Mouse (Mus musculus): ENCODE results near the gene Itsn1.
A peak's percentile ranks its signal among the peaks of the same experiment; 100 is the strongest.

The Itsn1 gene

GRCm38 (mm10) chr16:91732816-91733215, 3.7 kb downstream of the Itsn1 start:
- no peak for DNase-seq

- DNase-seq: no peak
Measured at GRCm38 (mm10) chr16:91734771-91735170, 5.7 kb downstream of the Itsn1 start.

GRCm38 (mm10) chr16:91736046-91736816, 7.2 kb downstream of the Itsn1 start:
- DNase-seq: no peak

GRCm38 (mm10) chr16:91738505-91738904, 9.4 kb downstream of the Itsn1 start:
- DNase-seq: no peak

- DNase-seq: peak; percentile 11
Measured at GRCm38 (mm10) chr16:91740184-91740917, 11.3 kb downstream of the Itsn1 start.

- no peak for DNase-seq
Measured at GRCm38 (mm10) chr16:91740918-91741255, 11.8 kb downstream of the Itsn1 start.

- DNase-seq: no peak
Measured at GRCm38 (mm10) chr16:91743055-91743454, 14.0 kb downstream of the Itsn1 start.

GRCm38 (mm10) chr16:91746101-91746950, 17.2 kb downstream of the Itsn1 start:
- DNase-seq: peak; percentile 89

GRCm38 (mm10) chr16:91747567-91747966, 18.5 kb downstream of the Itsn1 start:
- DNase-seq: no peak

- DNase-seq: no peak
Measured at GRCm38 (mm10) chr16:91751644-91752385, 22.7 kb downstream of the Itsn1 start.

GRCm38 (mm10) chr16:91753611-91754010, 24.5 kb downstream of the Itsn1 start:
- no peak for DNase-seq

- no peak for DNase-seq
Measured at GRCm38 (mm10) chr16:91754957-91755356, 25.9 kb downstream of the Itsn1 start.

- no peak for DNase-seq
Measured at GRCm38 (mm10) chr16:91761202-91761601, 32.1 kb downstream of the Itsn1 start.

GRCm38 (mm10) chr16:91761761-91762160, 32.7 kb downstream of the Itsn1 start:
- DNase-seq: no peak

- no peak for DNase-seq
Measured at GRCm38 (mm10) chr16:91762476-91762875, 33.4 kb downstream of the Itsn1 start.

- no peak for DNase-seq
Measured at GRCm38 (mm10) chr16:91763975-91764374, 34.9 kb downstream of the Itsn1 start.

- DNase-seq: no peak
Measured at GRCm38 (mm10) chr16:91764414-91764813, 35.3 kb downstream of the Itsn1 start.

- DNase-seq: no peak
Measured at GRCm38 (mm10) chr16:91765121-91765815, 36.2 kb downstream of the Itsn1 start.

- DNase-seq: no peak
Measured at GRCm38 (mm10) chr16:91765816-91766210, 36.7 kb downstream of the Itsn1 start.

GRCm38 (mm10) chr16:91767165-91767701, 38.2 kb downstream of the Itsn1 start:
- peak; percentile 91 for DNase-seq

GRCm38 (mm10) chr16:91768586-91768985, 39.5 kb downstream of the Itsn1 start:
- no peak for DNase-seq

- peak; percentile 73 for DNase-seq
Measured at GRCm38 (mm10) chr16:91769911-91770310, 40.8 kb downstream of the Itsn1 start.
